Mouse (Mus musculus): Measurements from ENCODE around the gene Zfp78.
"Not testable (repeated sequence)": the region's sequence is repeated elsewhere in the genome, so short reads cannot be mapped to it uniquely, and the experiment has no call there.

Gene Zfp78

DNA sequence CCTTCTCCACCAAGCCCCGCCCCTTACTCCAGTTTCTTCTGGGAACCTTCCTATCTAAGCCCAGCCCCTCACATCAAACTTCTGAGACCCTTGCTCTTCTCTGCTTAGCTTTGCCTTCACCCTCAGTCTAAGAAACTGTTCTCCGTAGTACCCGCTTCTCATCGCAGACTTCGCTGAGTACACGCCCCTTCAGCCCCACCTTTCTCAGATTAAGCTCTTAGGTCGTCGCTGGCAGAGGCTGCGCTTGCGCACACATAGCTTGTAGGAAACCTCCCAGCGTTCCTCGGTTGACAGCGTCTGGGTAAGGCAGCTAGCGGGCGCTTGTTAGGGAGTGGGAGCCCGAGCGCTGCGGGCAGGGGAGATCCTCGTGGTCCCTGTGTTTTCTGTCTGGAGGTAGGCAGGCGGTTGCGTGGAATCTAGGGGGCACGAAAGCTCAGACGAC is at the start of gene Zfp78:
Zfp78 (plus strand) TSS at position 234 of the 442 bp plus-strand sequence.
- DNase-seq (ENCODE audit: low read depth): peak; percentile 91

DNA sequence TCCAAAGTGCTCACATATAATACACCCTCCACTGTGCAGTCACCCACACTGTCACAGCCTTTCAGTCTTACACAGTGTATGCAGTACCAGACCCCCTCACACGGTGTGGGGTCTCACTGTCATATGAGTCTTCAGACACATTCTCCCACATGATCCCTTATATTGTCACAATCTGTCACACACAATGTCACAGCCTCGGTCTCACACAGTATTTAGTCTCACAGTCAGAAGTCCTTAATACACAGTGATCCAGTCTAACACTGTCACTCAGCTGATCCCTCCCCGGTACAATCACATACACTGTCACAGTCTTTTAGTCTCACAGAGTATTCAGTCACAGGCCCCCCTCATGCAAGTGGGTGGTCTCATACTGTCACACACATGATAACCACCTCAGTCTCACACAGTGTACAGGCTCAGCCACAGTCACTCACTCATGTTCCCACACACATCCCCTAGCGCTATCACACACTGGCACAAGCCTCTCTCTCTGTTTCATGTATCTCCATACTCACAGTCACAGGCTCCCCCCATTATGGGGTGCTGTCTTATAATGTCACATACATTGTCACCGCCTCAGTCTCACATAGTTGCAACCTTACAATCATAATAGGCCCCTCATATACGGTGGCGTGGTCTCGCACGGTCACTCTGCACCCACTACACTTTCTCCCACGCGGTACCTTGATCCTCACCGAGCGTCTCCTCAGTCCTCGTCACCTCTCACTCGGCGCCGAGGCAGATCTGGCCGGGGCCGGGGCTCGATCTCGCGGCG is 32.4 kb upstream of the Zfp78 start:
- DNase-seq (ENCODE audit: low read depth): peak; percentile 29

DNA sequence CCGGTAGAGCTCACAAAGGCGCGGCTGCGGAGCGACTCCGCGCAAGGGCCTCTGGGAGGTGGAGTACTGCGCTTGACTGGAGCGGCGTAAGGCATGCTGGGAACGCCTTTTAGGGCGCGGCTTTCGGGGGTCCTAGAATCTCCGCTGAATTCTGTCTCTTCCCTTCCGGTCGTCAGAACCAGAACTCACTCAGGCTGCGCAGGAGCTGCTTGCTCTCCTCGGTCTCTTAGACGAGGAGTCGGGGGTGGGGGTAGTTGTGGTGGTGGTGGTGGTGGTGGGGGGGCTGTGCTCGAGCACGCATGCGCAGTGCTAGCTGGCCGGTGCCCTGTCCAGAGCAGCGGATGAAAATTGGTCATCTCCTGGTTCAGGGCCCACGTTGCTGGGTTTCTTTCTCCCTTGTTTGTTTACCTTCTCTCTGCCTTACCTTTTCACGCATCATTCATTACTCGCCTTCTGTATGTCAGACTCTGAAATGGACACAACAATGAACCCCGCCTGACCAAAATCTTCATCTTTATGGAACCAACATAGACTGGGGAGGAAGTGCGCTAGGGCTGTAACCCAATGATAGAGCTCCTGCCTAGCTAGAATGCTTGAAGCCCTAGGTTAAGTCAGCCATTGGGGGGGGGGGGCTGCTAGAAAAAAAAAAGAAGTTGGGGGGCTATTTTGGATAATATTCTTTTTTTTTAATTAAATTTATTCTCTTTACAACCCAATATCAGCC is 31.7 kb upstream of the Zfp78 start, which contains the start of gene Zfp583:
Zfp583 (minus strand) TSS at position 53 of the 724 bp plus-strand sequence.
- DNase-seq (ENCODE audit: low read depth): peak; percentile 80

DNA sequence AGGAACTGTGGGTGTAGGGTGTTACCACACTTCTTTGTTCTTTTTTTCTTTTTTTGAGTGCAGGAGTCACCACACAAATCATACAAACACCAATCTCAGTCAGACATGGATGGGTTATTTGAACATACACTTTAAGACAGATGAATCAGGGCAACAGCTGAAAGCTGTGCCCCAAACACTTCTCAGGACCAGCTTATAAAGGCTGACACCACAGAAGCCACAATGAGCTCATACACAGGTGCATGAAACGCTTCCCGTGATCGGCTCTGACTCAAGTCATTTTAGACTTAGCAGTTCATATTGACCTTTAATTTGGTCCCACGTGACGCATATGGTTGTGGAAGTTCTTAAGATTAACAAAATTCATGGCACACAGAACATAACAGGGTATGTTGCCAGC is 23.2 kb upstream of the Zfp78 start:
- DNase-seq (ENCODE audit: low read depth): no peak

- no peak for DNase-seq (ENCODE audit: low read depth)
These were observed 19.5 kb upstream of the Zfp78 start, which contains the start of gene Gm3854 for GRCm38 (mm10) chr7:6343501-6344071. Gene Gm3854 (plus strand): TSS chr7:6343759.

DNA sequence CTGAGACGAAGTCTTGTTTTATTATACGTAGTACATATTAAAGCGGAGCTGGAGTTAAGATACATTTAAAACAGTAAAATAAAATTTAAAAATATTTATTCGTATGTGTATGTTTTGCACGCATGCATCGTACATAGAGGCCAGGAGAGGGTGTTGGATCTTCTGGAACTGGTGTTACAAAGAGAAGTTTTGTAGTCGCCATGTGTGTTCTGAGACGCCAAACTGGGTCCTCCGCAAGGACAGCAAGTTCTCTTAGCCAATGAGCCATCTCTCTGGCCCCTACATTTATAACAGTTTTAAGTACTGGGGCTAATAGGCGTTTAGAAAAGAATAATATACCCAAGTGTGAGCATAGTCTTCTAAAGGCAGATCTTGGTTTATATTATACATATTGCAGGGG is 19.0 kb upstream of the Zfp78 start:
- DNase-seq (ENCODE audit: low read depth): no peak

DNA sequence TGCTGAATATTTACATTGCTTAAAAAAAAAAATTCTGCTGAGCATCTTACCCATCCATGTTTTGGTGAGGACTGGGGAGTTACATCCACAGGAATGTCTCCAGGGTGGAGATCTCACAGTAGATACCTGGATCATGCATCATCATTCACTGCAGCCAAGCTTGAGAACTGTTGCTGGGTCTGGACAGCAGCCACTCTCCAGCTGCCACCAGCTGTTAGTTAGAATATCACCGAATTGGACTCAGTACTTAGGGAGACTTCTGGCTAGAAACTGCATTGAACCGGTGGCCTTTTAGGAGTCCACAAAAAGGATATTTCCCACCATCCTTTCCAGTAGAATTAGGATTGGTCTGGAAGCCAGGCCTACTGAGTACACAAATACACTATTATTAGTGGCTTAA is 5.0 kb upstream of the Zfp78 start:
- no peak for DNase-seq (ENCODE audit: low read depth)

DNA sequence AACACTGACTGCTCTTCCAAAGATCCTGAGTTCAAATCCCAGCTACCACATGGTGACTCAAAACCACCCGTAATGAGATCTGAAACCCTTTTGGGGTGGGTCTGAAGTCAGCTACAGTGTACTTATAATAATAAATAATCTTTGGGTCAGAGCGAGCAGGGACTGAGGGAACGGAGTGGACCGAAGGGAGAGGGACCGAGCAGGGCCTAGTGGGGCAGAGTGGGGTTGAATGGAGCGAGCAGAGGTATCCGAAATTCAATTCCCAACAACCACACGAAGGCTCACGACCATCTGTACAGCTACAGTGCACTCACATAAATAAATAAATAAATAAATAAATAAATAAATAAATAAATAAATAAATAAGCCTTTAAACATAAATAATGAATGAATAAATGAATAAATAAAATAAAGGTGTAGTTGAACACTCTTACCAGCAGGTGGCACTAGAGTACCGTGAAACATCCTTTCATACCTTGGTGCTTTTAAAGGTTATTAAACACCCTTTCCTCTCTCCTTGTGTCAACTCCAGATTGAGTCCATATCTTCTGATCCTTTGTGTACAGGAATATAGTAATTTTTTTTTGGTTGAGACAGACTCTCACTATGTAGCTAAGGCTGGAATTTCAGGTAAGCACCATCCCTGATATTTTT is 4.0 kb upstream of the Zfp78 start:
- peak; percentile 80 for DNase-seq (ENCODE audit: low read depth)

- peak; percentile 46 for DNase-seq (ENCODE audit: low read depth)
These were observed 2.5 kb upstream of the Zfp78 start for GRCm38 (mm10) chr7:6360477-6361060.

DNA sequence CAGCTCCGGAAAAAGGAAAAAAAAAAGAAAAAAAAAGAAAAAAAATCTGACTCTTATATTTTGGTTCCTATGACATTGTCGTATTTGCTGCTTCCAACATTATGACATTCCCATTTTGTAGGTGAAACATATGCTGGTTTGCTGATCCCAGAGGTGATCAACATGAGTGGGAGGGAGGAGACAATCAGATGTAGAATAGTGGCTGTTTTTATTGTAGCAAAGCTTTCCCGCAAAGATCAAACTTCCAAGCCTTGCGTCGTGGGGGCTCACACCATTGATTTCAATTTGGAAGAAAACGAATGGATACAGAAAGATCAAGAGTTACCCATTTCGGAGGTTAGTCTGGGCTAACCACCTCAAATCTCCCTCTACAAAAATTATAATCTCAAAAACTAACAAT is 1.3 kb upstream of the Zfp78 start:
- DNase-seq (ENCODE audit: low read depth): no peak

GRCm38 (mm10) chr7:6362268-6363046 is 623 bp upstream of the Zfp78 start:
- peak; percentile 94 for DNase-seq (ENCODE audit: low read depth)

GRCm38 (mm10) chr7:6364761-6365160 is 1.7 kb downstream of the Zfp78 start:
- DNase-seq (ENCODE audit: low read depth): no peak

DNA sequence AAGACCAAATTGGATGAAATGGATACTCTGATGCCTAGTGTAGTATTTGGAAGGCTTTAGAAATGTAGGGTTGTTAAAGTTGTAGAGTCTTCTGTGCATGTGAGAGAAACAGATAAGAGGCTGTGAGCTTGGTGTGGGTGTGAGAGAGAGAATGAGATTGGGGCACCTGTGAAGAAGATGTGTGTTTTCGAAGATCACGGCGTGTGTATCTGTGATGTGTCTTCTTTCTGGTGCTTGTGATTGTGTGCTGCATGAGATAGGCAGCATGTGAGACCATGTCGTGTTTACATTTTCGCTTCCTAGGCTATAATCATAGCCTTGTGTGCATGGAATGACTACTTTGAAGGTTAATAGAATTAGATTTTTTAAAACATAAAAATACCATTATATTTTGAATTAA is 4.1 kb downstream of the Zfp78 start:
- DNase-seq (ENCODE audit: low read depth): peak; percentile 46

GRCm38 (mm10) chr7:6368146-6368545 is 5.1 kb downstream of the Zfp78 start:
- not testable (repeated sequence) for DNase-seq (ENCODE audit: low read depth)

DNA sequence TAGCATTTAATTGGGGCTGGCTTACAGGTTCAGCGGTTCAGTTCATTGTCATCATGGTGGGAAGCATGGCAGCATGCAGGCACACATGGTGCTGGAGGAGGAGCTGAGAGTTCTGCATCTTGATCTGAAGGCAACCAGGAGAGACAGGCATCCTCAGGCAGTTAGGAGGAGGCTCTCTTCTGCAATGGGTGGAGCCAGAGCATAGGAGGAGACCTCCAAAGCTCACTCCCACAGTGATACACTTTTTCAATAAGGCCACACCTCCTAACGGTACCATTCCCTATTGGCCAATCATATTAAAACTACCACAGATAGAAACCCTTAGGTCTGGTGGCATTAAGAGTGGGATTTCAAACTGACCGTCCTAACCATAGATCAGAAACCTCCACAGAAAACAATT is 6.4 kb downstream of the Zfp78 start:
- no peak for DNase-seq (ENCODE audit: low read depth)

DNA sequence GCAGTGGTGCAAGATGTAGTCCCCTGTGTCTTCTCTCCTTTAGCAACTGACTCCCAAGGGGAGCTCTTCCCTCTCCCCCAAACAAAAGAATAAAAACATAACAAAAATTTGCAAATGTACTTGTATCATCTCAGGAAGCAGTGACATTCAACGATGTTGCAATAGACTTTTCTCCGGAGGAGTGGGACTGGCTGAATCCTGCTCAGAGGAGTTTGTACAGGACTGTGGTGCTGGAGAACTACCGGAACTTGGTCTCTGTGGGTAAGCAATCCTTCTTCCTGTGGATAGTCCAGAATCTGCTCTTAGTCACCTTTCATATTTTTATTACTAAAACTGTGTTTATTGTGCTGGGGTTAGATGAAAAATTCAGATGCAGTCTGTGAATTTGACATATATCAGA is 9.9 kb downstream of the Zfp78 start:
- no peak for DNase-seq (ENCODE audit: low read depth)

- DNase-seq (ENCODE audit: low read depth): no peak
These were observed 15.4 kb downstream of the Zfp78 start for GRCm38 (mm10) chr7:6378441-6378840.

- DNase-seq (ENCODE audit: low read depth): no peak
These were observed 18.4 kb downstream of the Zfp78 start for GRCm38 (mm10) chr7:6381431-6381830.

DNA sequence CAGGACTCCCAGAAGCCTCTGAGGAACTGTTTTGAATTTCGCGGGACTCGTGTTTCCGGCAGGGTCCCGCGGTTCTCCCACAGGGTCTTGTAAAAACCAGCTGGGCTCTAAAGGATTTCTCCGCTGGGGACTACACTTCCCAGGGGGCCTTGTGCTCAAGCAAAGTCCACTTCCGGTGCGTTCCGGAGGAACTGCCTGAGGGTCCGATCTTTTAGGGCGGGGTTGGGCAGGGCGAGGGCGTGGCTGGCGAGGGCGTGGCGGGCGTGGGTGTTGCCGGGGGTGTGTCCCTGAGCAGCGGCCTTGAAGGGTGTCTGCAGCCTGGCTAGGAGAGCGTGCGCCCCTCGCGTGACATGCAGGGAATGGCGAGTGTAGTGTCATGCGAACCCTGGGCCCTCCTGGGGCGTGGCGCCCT is 20.0 kb downstream of the Zfp78 start, which contains the start of gene Zfp28:
Zfp28 (plus strand) TSS at position 252 of the 412 bp plus-strand sequence.
- DNase-seq (ENCODE audit: low read depth): peak; percentile 78

GRCm38 (mm10) chr7:6384011-6384410 is 20.9 kb downstream of the Zfp78 start:
- DNase-seq (ENCODE audit: low read depth): no peak

- no peak for DNase-seq (ENCODE audit: low read depth)
These were observed 23.9 kb downstream of the Zfp78 start for GRCm38 (mm10) chr7:6386995-6387394.

Measured in c-Kit-positive CD71-positive TER-119-negative erythroid progenitor cells, embryonic 14.5 days (primary cell).